Mouse (Mus musculus): ENCODE data around the gene Kcnj4.
A peak's percentile ranks its signal among the peaks of the same experiment; 100 is the strongest.

The Kcnj4 gene

DNA sequence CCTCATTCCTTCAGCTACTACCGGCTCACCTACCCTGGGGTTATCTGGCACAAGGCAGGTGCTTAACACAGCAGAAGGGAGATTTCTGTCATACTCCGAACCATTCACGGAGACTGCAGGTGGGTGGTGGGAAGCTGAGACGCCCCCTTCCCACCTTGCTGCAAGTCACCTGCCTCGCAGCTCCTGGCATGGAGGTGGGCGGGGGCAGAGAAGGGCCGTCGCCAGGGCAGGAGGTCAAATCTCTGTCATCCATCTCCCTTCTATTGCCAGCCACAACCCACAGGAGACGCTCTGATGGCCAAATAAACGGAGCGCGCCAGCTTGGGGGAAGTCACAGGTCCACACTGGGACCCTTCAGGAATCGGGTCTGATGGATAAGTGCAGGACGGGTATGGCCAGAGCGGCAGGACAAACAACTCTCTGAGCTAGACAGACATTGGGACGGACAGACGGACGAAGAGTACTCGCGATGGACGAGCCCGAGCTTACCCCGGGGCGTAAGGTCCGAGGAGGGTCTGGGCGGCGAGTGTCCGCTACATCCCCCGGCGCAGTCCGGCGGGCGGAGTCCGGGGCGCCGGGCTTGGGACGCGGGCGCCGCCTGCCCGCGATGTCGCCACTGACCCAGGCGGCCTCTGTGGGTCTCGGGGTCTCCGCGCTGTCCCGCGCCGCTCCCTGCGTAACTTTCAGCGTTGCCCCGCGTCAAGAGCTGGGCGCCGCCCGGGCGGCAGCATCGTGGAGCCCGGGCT is at the start of gene Kcnj4:
Kcnj4 (minus strand) TSS at position 535 of the 746 bp plus-strand sequence.
- no peak for DNase-seq (ENCODE audit: low spot score)

- no peak for DNase-seq (ENCODE audit: low spot score)
Observed at GRCm38 (mm10) chr15:79552566-79552965, 47.5 kb upstream of the Kcnj4 start.

- no peak for DNase-seq (ENCODE audit: low spot score)
Observed at GRCm38 (mm10) chr15:79548226-79548625, 43.2 kb upstream of the Kcnj4 start.

- no peak for DNase-seq (ENCODE audit: low spot score)
Observed at GRCm38 (mm10) chr15:79547289-79547820, 42.3 kb upstream of the Kcnj4 start.

- peak; percentile 98 for DNase-seq (ENCODE audit: low spot score)
Observed at GRCm38 (mm10) chr15:79546410-79547288, 41.6 kb upstream of the Kcnj4 start, which contains the start of gene Ddx17. Gene Ddx17 (minus strand): TSS chr15:79546741.

DNA sequence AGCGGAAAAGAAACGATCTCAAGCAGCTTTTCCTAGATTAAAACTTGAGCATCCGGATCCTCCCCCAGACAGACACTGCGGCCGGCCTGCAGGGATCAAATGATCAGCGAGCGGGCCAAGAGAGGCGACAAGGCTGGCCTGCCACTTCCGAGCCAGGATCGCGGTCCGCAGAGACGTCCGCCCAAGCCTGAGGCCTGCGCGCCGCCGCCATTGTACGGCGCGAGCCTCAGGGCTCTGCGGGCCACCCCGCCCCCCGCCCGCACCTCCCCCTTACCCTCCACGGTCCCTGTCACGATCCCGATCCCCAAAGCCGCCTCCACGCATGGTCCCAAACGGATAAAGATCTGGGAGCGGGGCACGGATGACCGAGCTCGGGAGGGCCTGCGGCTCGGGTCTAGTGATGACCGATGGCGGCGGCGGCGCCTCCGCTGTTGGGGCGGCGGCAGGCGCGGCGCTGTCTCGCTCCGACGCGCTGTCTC is 40.9 kb upstream of the Kcnj4 start:
- DNase-seq (ENCODE audit: low spot score): peak; percentile 47

- no peak for DNase-seq (ENCODE audit: low spot score)
Observed at GRCm38 (mm10) chr15:79545496-79545895, 40.5 kb upstream of the Kcnj4 start.

GRCm38 (mm10) chr15:79543968-79544367 is 38.9 kb upstream of the Kcnj4 start:
- DNase-seq (ENCODE audit: low spot score): no peak

DNA sequence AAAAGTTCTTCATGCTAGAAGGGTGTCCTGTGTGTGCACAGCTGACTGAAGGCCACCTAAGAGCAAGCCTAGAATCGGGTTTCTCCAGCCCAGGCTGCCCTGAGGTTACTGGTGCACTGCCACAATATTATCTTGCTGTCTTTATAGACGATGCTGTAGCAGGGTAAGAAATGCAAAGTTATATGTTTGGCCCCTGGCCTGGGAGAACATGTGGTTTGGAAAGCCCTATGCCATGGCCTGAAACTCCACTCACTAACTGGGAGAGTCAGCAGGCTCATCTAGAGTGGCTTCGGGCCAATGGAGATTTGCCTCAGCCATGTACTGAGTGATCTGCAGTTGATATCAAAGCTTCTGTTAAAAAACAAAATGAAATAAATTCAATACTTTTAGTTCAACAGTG is 28.8 kb upstream of the Kcnj4 start:
- no peak for DNase-seq (ENCODE audit: low spot score)

DNA sequence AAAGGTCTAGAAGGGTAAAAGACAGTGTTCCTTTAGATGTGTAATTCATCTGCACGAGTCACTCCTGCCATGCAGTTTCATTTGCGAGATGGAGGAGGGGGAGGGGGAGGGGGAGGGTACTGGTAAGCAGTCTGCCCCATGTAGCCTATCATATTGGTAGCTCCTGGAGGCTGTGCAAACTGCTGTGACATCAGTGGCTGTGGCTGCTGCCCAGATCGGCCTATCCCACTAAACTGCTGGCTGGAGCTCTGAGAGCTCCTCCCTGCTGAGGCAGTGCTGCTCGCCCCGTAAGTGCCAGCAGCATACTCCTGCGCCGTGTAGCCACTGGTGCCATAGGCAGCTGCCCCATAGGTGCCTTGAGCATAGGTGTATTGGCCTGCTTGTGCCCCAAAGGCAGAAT is 24.9 kb upstream of the Kcnj4 start:
- DNase-seq (ENCODE audit: low spot score): no peak

- DNase-seq (ENCODE audit: low spot score): no peak
Observed at GRCm38 (mm10) chr15:79527991-79528639, 23.1 kb upstream of the Kcnj4 start.

- DNase-seq (ENCODE audit: low spot score): no peak
Observed at GRCm38 (mm10) chr15:79527192-79527591, 22.2 kb upstream of the Kcnj4 start.

DNA sequence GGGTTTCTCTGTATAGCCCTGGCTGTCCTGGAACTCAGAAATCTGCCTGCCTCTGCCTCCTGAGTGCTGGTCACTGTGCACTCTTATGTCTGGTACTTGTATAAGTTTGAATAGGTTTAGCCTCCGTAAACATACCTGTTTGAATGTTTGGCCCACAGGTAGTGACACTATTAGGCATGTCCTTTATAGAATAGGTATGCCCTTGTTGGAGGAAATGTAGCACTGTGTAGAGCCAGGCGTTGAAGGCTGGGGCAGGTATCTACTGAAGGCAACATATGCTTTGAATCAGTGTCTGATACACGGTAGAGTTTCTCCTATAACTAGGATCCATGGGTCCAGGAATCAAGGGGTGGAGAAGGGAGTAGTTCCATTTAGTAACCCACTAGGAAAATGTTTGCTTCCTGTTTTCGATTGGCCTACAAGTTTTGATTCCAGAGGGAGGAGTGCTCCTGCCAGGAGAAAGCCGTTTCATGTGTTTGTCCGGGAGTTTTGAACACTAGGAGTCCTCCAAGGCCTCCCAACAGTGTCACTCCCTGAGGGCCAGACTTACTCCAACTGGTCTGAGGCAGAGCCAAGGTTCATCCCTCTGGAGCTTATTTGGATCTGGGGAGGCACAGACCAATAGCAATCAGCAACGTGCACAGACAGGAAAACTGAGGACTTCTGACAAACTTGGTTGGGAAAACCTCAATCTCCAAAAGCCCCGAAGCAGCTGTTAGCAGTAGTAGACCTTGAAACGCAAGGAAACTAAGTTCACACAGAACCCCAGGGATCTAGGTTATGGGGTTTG is 21.1 kb upstream of the Kcnj4 start:
- DNase-seq (ENCODE audit: low spot score): no peak

DNA sequence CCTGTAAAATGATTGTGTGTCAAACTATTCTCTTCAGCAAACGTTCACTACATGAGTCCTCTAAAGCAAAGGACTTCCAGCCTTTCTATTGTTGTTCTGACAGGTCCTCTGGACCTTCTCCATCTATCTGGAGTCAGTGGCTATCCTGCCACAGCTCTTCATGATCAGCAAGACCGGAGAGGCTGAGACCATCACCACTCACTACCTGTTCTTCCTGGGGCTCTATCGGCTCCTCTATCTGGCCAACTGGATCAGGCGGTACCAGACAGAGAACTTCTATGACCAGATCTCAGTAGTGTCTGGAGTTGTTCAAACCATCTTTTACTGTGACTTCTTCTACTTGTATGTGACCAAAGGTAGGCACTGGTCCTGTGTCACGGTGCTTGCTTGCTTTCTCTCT is 20.5 kb upstream of the Kcnj4 start:
- DNase-seq (ENCODE audit: low spot score): no peak

- no peak for DNase-seq (ENCODE audit: low spot score)
Observed at GRCm38 (mm10) chr15:79519400-79520220, 14.6 kb upstream of the Kcnj4 start.

DNA sequence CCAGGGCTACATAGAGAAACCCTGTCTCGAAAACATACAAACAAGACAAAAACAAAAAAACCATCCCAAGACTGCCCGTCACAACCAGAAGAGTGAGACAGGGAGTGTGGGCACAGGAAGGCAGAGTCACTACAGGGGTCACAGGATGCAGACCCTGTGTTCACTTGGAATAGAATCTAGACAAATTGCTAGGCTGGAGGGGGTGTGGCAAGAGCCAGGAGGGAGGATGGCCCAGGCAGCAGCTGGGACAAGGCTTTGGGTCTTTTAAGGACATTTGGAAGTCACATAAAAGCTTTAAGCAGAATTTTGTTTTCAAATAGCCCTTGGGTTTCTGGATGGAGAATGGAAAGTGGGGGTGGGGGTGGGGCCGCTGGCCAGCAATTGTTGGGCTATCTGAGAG is 13.5 kb upstream of the Kcnj4 start:
- DNase-seq (ENCODE audit: low spot score): no peak

GRCm38 (mm10) chr15:79517710-79518109 is 12.7 kb upstream of the Kcnj4 start:
- no peak for DNase-seq (ENCODE audit: low spot score)

GRCm38 (mm10) chr15:79516171-79517096 is 11.4 kb upstream of the Kcnj4 start, which contains the start of gene Kdelr3:
Gene Kdelr3 (plus strand): TSS chr15:79516411.
- DNase-seq (ENCODE audit: low spot score): no peak

DNA sequence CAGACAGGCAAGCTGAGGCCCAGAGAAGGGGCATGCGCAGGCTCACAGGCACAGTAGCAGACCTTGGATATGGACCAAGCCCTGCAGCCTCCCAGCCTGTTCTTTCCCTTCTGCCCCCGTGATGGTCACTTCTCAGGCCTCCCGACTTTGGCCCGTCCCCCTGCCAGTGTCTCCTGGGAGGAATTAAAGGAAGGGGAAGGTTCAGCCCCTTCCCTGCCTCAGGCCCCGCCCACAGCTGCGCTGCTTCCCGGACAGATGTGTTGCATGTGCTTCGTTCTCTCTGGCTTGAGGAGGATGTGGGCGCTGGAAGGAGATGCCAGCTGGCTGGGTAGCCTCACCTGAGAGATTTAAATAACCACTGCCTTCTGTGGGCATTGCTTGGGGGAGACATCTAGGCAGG is 8.9 kb upstream of the Kcnj4 start:
- DNase-seq (ENCODE audit: low spot score): no peak

All from layer of hippocampus, adult 11-12 months (tissue).